Mouse (Mus musculus): ENCODE results near the gene Psmb8. TPM values are rescaled to one million over a fixed set of nuclear protein-coding genes. Genes with fewer than 3 reads are reported as not detected.
A peak's percentile ranks its signal among the peaks of the same experiment; 100 is the strongest.

Psmb8 gene
- total and polyA plus RNA-seq, 2 experiments from 2014 or later = 9.9 to 11.0 TPM

DNA sequence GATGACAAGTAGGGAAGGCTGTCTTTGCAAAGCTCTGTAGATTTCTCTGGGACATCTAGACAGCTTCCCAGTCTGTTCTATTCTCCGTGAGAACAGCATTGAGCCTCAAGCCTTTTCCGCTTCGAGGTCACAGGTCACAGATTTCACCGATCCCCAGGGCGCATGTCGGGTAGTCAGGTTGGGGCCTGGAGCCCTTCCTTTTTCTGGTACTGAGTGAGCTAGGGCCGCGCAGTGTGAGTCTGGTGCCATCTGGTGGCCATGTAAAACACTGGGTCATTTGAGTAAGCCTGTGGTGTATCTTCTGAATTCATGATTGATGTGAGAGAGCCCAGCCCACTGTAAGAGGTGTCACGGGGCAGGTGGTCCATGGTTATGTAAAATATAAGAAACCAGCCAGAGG lies 37.4 kb downstream of the Psmb8 start:
- no peaks in the 10 kb centered on the region for H3K36me3 ChIP-seq (replicated peaks; ENCODE audit: control insufficient read depth, insufficient read depth, low read length)
- ATAC-seq (ENCODE audit: insufficient read depth, low read depth) (peak; percentile 58; the same call in 1 of the 2 replicates), DNase-seq (ENCODE audit: low spot score) (peak; percentile 59)
- H3K9me3 ChIP-seq (replicated peaks; ENCODE audit: control insufficient read depth, low read length) = no peaks in the 10 kb centered on the region
- 42% methylated on average over 9 of the region's 9 CpGs for WGBS
- H3K4me1 ChIP-seq (ENCODE audit: control insufficient read depth, insufficient read depth) = no peaks in the 10 kb centered on the region
- no peak overlapping the region for H3K4me3 ChIP-seq (ENCODE audit: low read depth, low read length)
- H3K4me2 ChIP-seq (ENCODE audit: low read depth, low read length) = no peak overlapping the region
- no peak overlapping the region for H3K27ac ChIP-seq (ENCODE audit: low read depth)
- TF ChIP-seq EP300 (IDR thresholded peaks at IDR 0.05; ENCODE audit: low read depth) = no peak
- peak; percentile 94 for TF ChIP-seq CTCF (IDR thresholded peaks at IDR 0.05; ENCODE audit: low read depth)
- H3K9ac ChIP-seq (replicated peaks; ENCODE audit: low read depth, low read length) = no peak overlapping the region
- no peaks in the 10 kb centered on the region for H3K27me3 ChIP-seq (ENCODE audit: control insufficient read depth, insufficient read depth, low read length)

DNA sequence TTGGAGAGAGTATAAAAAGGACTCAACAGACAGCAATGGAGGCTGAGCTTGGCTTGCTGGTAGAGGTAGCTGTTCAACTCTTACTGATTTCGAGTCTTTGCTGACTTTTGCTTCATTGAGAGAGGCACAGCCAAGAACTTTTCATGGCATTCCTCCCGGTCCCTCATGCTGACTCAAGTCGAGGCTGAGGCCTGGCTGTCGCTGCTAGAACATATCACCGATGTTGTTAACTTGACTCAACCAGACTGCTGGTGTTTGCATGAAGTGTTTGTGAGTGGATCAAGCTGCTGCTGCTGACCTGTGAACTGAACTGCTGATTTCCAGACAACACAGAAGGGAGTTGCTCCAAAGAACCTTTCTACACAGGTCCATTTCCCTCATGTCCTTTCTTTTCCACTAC lies 39.2 kb downstream of the Psmb8 start:
- no peaks in the 10 kb centered on the region for H3K4me1 ChIP-seq (ENCODE audit: control insufficient read depth, insufficient read depth)
- H3K36me3 ChIP-seq (replicated peaks; ENCODE audit: control insufficient read depth, insufficient read depth, low read length) = no peaks in the 10 kb centered on the region
- TF ChIP-seq EP300 (IDR thresholded peaks at IDR 0.05; ENCODE audit: low read depth) (no peak), CTCF (IDR thresholded peaks at IDR 0.05; ENCODE audit: low read depth) (no peak)
- H3K9ac ChIP-seq (replicated peaks; ENCODE audit: low read depth, low read length) = no peak overlapping the region
- 0 out of 2 replicates have a peak, but pooled peaks cover under 1% of the 10 kb centered on the region for H3K9me3 ChIP-seq (replicated peaks; ENCODE audit: control insufficient read depth, low read length)
- 62% methylated on average over 5 of the region's 5 CpGs for WGBS
- ATAC-seq (ENCODE audit: insufficient read depth, low read depth) = no peak
- no peaks in the 10 kb centered on the region for H3K27me3 ChIP-seq (ENCODE audit: control insufficient read depth, insufficient read depth, low read length)
- no peak overlapping the region for H3K4me2 ChIP-seq (ENCODE audit: low read depth, low read length)
- DNase-seq (ENCODE audit: low spot score) = no peak
- H3K4me3 ChIP-seq (ENCODE audit: low read depth, low read length) = no peak overlapping the region
- H3K27ac ChIP-seq (ENCODE audit: low read depth) = no peak overlapping the region

DNA sequence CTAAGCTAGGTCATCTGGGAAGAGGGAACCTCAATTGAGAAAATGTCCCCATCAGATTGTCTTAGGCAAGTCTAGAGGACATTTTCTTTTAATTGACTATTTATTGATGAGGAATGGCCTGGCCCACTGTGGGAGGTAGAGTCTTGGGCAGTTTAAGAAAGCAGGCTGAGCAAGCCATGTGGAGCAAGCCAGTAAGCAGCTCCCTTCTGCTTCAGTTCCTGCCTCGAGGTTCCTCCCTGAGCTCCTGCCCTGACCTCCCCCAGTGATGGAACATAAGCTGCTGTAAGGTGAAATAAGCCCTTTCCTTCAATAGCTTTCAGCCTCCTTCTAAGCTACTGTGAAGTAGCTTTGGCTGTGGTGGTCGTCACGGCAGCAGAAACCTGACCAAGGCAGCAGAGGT lies 40.2 kb downstream of the Psmb8 start:
- TF ChIP-seq CTCF (IDR thresholded peaks at IDR 0.05; ENCODE audit: low read depth) = no peak
- TF ChIP-seq EP300 (IDR thresholded peaks at IDR 0.05; ENCODE audit: low read depth) = no peak
- no peaks in the 10 kb centered on the region for H3K36me3 ChIP-seq (replicated peaks; ENCODE audit: control insufficient read depth, insufficient read depth, low read length)
- H3K4me2 ChIP-seq (ENCODE audit: low read depth, low read length) = no peak overlapping the region
- ATAC-seq (ENCODE audit: insufficient read depth, low read depth) (no peak), DNase-seq (ENCODE audit: low spot score) (no peak)
- no peak overlapping the region for H3K27ac ChIP-seq (ENCODE audit: low read depth)
- peaks cover 6% of the 10 kb centered on the region; the same call in 1 of the 2 replicates for H3K9me3 ChIP-seq (replicated peaks; ENCODE audit: control insufficient read depth, low read length)
- H3K4me1 ChIP-seq (ENCODE audit: control insufficient read depth, insufficient read depth) = no peaks in the 10 kb centered on the region
- WGBS = 78% methylated on average over 3 of the region's 3 CpGs
- H3K9ac ChIP-seq (replicated peaks; ENCODE audit: low read depth, low read length) = no peak overlapping the region
- H3K4me3 ChIP-seq (ENCODE audit: low read depth, low read length) = no peak overlapping the region
- H3K27me3 ChIP-seq (ENCODE audit: control insufficient read depth, insufficient read depth, low read length) = no peaks in the 10 kb centered on the region

DNA sequence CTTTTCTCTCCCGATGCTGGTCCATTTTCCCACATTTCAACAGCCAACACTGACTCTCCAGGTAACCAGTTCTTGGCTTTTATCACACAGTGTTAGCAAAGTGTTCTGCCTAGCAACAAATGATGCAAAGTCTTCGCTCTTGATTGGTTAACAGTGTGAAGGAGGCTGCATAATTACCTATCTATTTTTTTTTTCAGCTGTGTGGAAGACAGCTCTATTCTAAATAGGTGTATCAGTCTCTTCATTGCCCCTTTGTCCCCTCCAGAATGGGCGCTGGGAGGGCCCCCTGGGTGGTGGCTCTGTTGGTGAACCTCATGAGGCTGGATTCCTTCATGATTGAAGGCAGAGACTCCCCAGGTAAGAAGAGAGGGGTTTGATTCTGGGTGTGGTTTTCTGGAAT lies 41.2 kb downstream of the Psmb8 start, which contains the start of gene H2-Ob:
Gene H2-Ob (plus strand): TSS at position 198 of the 400 bp plus-strand sequence.
- no peak for TF ChIP-seq EP300 (IDR thresholded peaks at IDR 0.05; ENCODE audit: low read depth)
- TF ChIP-seq CTCF (IDR thresholded peaks at IDR 0.05; ENCODE audit: low read depth) = no peak
- Histone ChIP-seq H3K27ac (ENCODE audit: low read depth) (peak within 1 kb of the TSS; percentile 71), H3K9me3 (replicated peaks; ENCODE audit: control insufficient read depth, low read length) (peaks cover 6% of the 10 kb centered on the region; the same call in 1 of the 2 replicates), H3K4me3 (ENCODE audit: low read depth, low read length) (no peak within 1 kb of the TSS), H3K4me2 (ENCODE audit: low read depth, low read length) (peak within 1 kb of the TSS; percentile 1; the same call in 1 of the 2 replicates), H3K27me3 (ENCODE audit: control insufficient read depth, insufficient read depth, low read length) (no peaks in the 10 kb centered on the region), H3K4me1 (ENCODE audit: control insufficient read depth, insufficient read depth) (no peaks in the 10 kb centered on the region), H3K9ac (replicated peaks; ENCODE audit: low read depth, low read length) (no peak within 1 kb of the TSS), H3K36me3 (replicated peaks; ENCODE audit: control insufficient read depth, insufficient read depth, low read length) (no peaks in the 10 kb centered on the region)
- ATAC-seq (ENCODE audit: insufficient read depth, low read depth) = no peak
- DNase-seq (ENCODE audit: low spot score) = peak; percentile 40
- WGBS = 50% methylated on average over 3 of the region's 3 CpGs

DNA sequence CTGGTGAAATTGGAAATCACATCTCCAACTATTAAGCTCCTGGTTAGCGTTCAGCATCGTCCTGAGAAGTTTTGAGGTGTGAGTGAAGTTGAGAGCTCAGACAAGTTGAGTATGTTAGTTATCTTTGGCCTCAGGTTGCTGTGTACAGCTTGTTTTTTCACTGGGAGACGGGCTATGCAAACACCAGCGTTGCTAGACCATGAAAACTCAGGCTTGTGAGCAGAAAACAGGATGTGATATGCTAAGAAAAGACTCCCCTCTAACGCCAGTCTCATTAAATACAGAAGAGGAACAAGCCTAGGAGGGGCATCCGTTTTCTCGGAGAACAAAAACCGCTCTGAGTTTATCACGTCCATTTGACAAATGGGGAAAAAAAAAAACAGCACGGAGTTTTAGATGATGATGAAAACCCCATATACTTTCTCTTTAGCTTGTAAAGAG lies 42.1 kb downstream of the Psmb8 start:
- H3K4me3 ChIP-seq (ENCODE audit: low read depth, low read length) = no peak overlapping the region
- no peaks in the 10 kb centered on the region for H3K4me1 ChIP-seq (ENCODE audit: control insufficient read depth, insufficient read depth)
- peak overlapping the region; percentile 71 for H3K27ac ChIP-seq (ENCODE audit: low read depth)
- ATAC-seq (ENCODE audit: insufficient read depth, low read depth) (no peak), DNase-seq (ENCODE audit: low spot score) (no peak)
- no peak overlapping the region for H3K9ac ChIP-seq (replicated peaks; ENCODE audit: low read depth, low read length)
- peak overlapping the region; percentile 1; the same call in 1 of the 2 replicates for H3K4me2 ChIP-seq (ENCODE audit: low read depth, low read length)
- peaks cover 6% of the 10 kb centered on the region; the same call in 1 of the 2 replicates for H3K9me3 ChIP-seq (replicated peaks; ENCODE audit: control insufficient read depth, low read length)
- no peaks in the 10 kb centered on the region for H3K27me3 ChIP-seq (ENCODE audit: control insufficient read depth, insufficient read depth, low read length)
- WGBS = 50% methylated on average over 10 of the region's 10 CpGs
- H3K36me3 ChIP-seq (replicated peaks; ENCODE audit: control insufficient read depth, insufficient read depth, low read length) = no peaks in the 10 kb centered on the region
- no peak for TF ChIP-seq EP300 (IDR thresholded peaks at IDR 0.05; ENCODE audit: low read depth)
- TF ChIP-seq CTCF (IDR thresholded peaks at IDR 0.05; ENCODE audit: low read depth) = no peak

DNA sequence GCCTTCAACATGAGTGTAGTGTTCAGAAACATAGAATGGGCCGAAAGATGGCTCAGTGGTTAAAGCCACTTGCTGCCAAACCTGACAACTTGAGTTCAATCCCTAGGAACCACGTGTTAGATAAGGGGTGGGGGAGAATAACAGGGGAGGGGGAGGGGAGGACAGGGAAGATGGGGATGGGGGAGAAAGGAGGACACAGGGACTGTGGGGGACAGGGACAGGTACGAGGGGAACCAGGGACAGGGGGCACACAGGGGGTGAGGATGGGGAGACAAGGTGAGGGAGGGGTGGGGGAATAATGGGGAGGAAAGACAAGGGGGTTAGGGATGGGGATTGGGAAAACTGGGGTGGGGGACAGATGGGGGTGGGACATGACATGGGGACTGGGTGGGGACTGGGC lies 42.8 kb downstream of the Psmb8 start:
- no peaks in the 10 kb centered on the region for H3K4me1 ChIP-seq (ENCODE audit: control insufficient read depth, insufficient read depth)
- no peak overlapping the region for H3K4me3 ChIP-seq (ENCODE audit: low read depth, low read length)
- no peak overlapping the region for H3K4me2 ChIP-seq (ENCODE audit: low read depth, low read length)
- TF ChIP-seq CTCF (IDR thresholded peaks at IDR 0.05; ENCODE audit: low read depth) (no peak), EP300 (IDR thresholded peaks at IDR 0.05; ENCODE audit: low read depth) (no peak)
- H3K27me3 ChIP-seq (ENCODE audit: control insufficient read depth, insufficient read depth, low read length) = no peaks in the 10 kb centered on the region
- H3K9ac ChIP-seq (replicated peaks; ENCODE audit: low read depth, low read length) = no peak overlapping the region
- DNase-seq (ENCODE audit: low spot score) = no peak
- 0 out of 2 replicates have a peak overlapping the region, but pooled peaks have one; percentile 71 for H3K27ac ChIP-seq (ENCODE audit: low read depth)
- H3K9me3 ChIP-seq (replicated peaks; ENCODE audit: control insufficient read depth, low read length) = peaks cover 6% of the 10 kb centered on the region; the same call in 1 of the 2 replicates
- H3K36me3 ChIP-seq (replicated peaks; ENCODE audit: control insufficient read depth, insufficient read depth, low read length) = no peaks in the 10 kb centered on the region
- WGBS = 39% methylated on average over 3 of the region's 3 CpGs
- no peak for ATAC-seq (ENCODE audit: insufficient read depth, low read depth)

Data from heart, postnatal 0 days (tissue).